Mouse (Mus musculus) liver, embryonic 14.5 days (tissue): ENCODE data around the gene Cox8b. TPM values are rescaled to one million over a fixed set of nuclear protein-coding genes. Genes with fewer than 3 reads are reported as not detected.

ENCODE experiments used
- ATAC-seq: fragments of 200-750 bp; cut with Nextera tagmentation; 2 replicates; pipeline ENCODE4 v1.8.0; 2017; ENCODE audit warnings: moderate number of reproducible peaks, mild to moderate bottlenecking, moderate library complexity; ENCODE audit not compliant: insufficient read depth
- DNase-seq, 3 experiments: peaks; one replicate each; pipeline ENCODE4 v3.0.0-alpha.2; 2012 to 2013; ENCODE audit warnings: low read depth in 3 of 3, low spot score in 3 of 3
- H3K27ac ChIP-seq: fragments of 300-500 bp; sonication (generic); 2 replicates; pipeline ENCODE4 v1.5.1; 2014; ENCODE audit warnings: moderate library complexity, mild to moderate bottlenecking, control low read depth, inconsistent platforms
- H3K27me3 ChIP-seq: fragments of 300-500 bp; sonication (generic); 2 replicates; pipeline ENCODE4 v1.6.1; 2014; ENCODE audit warnings: mild to moderate bottlenecking, low read length, moderate library complexity; ENCODE audit not compliant: control insufficient read depth, insufficient read depth
- H3K36me3 ChIP-seq: fragments of 300-500 bp; sonication (generic); replicated peaks from 2 replicates; pipeline ENCODE4 v1.6.1; 2014; ENCODE audit warnings: low read depth; ENCODE audit not compliant: control insufficient read depth, insufficient read depth
- H3K4me1 ChIP-seq, 2 experiments: fragments of 200-500 bp in 1 of 2; fragments of 300-500 bp in 1 of 2; sonication (generic) in 1 of 2; replicated peaks; 2 replicates each; pipeline ENCODE4 v1.6.1; 2012 to 2014; ENCODE audit warnings: antibody characterized with exemption in 1 of 2, inconsistent platforms in 1 of 2, low read length in 1 of 2; ENCODE audit not compliant: control insufficient read depth in 2 of 2, insufficient read depth in 2 of 2
- H3K4me2 ChIP-seq: fragments of 300-500 bp; sonication (generic); 2 replicates; pipeline ENCODE4 v1.6.1; 2014; ENCODE audit warnings: low read depth, mild to moderate bottlenecking, control low read depth, moderate library complexity
- H3K4me3 ChIP-seq, 2 experiments: fragments of 200-500 bp in 1 of 2; fragments of 300-500 bp in 1 of 2; sonication (generic) in 1 of 2; 2 replicates each; pipeline ENCODE4 v1.5.1; 2012 to 2014; ENCODE audit warnings: low read depth in 2 of 2, low read length in 2 of 2, mild to moderate bottlenecking in 2 of 2, control low read depth in 1 of 2, inconsistent platforms in 1 of 2, moderate library complexity in 1 of 2; ENCODE audit not compliant: insufficient read depth in 1 of 2
- H3K9ac ChIP-seq: fragments of 300-500 bp; sonication (generic); replicated peaks from 2 replicates; pipeline ENCODE4 v1.6.1; 2014; ENCODE audit warnings: mild to moderate bottlenecking, control low read depth, moderate library complexity
- H3K9me3 ChIP-seq: fragments of 300-500 bp; sonication (generic); 2 replicates; pipeline ENCODE4 v1.6.1; 2016; ENCODE audit warnings: low read length, mixed read lengths; ENCODE audit not compliant: control insufficient read depth
- CTCF ChIP-seq: IDR thresholded peaks from 2 replicates; pipeline ENCODE4 v1.5.1; 2016; ENCODE audit warnings: antibody characterized with exemption, low read depth, control low read depth
- EP300 ChIP-seq: IDR thresholded peaks from 2 replicates; pipeline ENCODE4 v1.6.1; 2016; ENCODE audit warnings: antibody characterized with exemption, low read depth
- WGBS: fragments of 180-500 bp; shearing (Covaris S2); extraction: QIAGEN DNeasy Blood & Tissue Kit; methylation state at CpG from one replicate; pipeline ENCODE4 v1.1.7; 2014; ENCODE audit not compliant: insufficient replicate concordance; 5-methylcytosine and 5-hydroxymethylcytosine counted together
- polyA plus RNA-seq, 2 experiments: library from polyadenylated mRNA; depleted of rRNA in 1 of 2; stranded (reverse) in 1 of 2; unstranded in 1 of 2; fragments of >200 nt; fragmentation: Nextera tagmentation in 1 of 2; extraction: Ambion mirVana in 1 of 2; gene quantifications; 2 replicates each; pipeline versions ENCODE4 v1.2.1 to v1.2.3; 2012 to 2014

Cox8b gene
- polyA plus RNA-seq, 2 experiments: not detected

DNA sequence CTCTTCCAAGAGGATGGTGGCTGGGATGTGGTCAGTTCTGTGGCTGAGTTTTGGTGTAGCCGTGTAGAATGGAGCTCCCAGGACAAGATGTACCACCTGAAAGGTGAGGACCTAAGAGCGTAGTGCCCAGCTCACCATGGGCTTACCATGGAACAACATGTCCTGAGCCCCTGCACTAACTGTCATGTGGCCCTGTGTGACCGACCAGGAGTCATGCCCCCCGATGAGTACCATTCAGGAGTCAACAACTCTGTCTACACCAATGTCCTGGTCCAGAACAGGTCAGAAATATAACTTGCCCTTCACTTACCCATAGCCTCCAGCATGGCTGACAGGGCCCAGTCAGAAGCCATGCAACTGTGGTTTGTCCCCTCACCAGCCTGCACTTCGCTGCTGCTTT is 45.0 kb upstream of the Cox8b start:
- Histone ChIP-seq H3K9ac (no peak overlapping the region), H3K4me3 (no peak overlapping the region), H3K4me1 (peaks cover 0 to 24% of the 10 kb centered on the region in 2 experiments; a peak in 2 of 4 replicates), H3K36me3 (no peaks in the 10 kb centered on the region; the same call in 1 of the 2 replicates), H3K27me3 (no peaks in the 10 kb centered on the region), H3K4me2 (no peak overlapping the region), H3K27ac (no peak overlapping the region), H3K9me3 (no peaks in the 10 kb centered on the region)
- ATAC-seq: no peak
- WGBS: 72% methylated on average over 5 of the region's 5 CpGs
- DNase-seq: no peak
- TF ChIP-seq EP300 (no peak), CTCF (no peak)

DNA sequence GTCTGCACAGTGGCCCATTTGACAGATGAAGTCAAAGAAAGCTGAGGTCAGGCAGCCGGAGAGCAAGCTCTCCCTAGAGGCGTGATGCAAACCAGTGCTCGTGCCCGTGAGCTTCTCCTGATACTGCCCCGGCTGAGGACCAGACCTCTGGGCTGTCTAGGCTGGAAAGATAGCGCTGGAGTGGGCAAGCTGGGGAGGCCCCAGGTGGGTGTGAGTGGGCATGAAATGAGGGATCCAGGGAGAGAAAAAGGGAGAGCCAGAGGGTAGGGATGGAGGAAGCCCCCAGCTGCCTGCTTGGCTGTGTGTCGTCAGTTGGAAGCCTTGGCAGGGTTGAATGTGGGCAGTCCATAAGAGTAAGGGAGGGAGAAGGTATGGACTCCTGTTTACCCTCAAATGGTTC is 44.0 kb upstream of the Cox8b start:
- H3K9ac ChIP-seq: no peak overlapping the region
- H3K4me1 ChIP-seq: peaks cover 0 to 24% of the 10 kb centered on the region in 2 experiments; a peak in 2 of 4 replicates
- H3K4me2 ChIP-seq: no peak overlapping the region
- 83% methylated on average over 7 of the region's 7 CpGs for WGBS
- ATAC-seq (no peak), DNase-seq (no peak)
- no peak overlapping the region for H3K4me3 ChIP-seq
- no peaks in the 10 kb centered on the region for H3K9me3 ChIP-seq
- no peak for TF ChIP-seq CTCF
- no peak for TF ChIP-seq EP300
- H3K36me3 ChIP-seq: no peaks in the 10 kb centered on the region; the same call in 1 of the 2 replicates
- H3K27me3 ChIP-seq: no peaks in the 10 kb centered on the region
- no peak overlapping the region for H3K27ac ChIP-seq

DNA sequence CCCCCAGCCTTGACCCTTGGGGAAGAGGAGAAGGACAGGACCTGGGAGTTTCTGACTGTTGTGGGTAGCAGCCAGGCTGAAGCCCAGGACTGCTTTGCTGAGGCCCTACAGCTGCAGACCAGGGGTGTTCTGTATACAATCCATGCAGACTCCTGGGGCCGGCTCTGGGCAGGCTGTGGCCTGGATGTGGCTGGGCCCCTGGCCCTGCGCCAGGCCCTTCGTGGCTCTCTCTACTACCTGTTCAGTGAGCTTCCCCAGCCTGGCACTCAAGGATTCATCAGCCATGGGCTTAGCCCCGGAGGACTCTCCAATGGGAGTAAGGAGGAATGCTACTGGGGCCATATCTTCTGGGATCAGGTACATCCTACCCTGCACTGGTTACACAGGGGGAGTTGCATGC is 43.1 kb upstream of the Cox8b start:
- no peak for DNase-seq
- Histone ChIP-seq H3K9ac (no peak overlapping the region), H3K4me3 (no peak overlapping the region), H3K4me2 (no peak overlapping the region), H3K27ac (no peak overlapping the region), H3K4me1 (peaks cover 0 to 22% of the 10 kb centered on the region in 2 experiments; a peak in 2 of 4 replicates), H3K27me3 (no peaks in the 10 kb centered on the region), H3K36me3 (no peaks in the 10 kb centered on the region; the same call in 1 of the 2 replicates), H3K9me3 (no peaks in the 10 kb centered on the region)
- ATAC-seq: no peak
- 78% methylated on average over 4 of the region's 4 CpGs for WGBS
- TF ChIP-seq CTCF: no peak
- no peak for TF ChIP-seq EP300

DNA sequence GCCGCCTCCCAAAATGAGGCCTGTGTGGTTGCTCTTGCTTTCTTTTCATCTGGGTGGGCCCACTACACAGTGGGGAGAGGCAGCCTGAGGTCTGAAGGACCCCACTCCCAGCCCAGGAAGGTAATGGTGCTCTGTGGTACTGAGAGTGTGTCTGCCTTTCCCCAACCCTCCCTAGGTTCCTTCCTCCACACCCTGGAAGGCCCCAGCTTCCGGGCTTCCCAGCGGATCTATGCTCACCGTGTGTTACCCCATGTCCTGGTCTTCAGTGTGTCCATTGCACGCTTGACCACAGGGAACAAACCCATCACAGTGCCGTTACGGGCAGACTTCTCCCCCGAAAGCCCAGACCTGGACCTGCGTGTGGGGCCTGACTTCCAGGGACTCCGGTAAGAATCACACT is 42.6 kb upstream of the Cox8b start:
- H3K4me2 ChIP-seq: no peak overlapping the region

DNA sequence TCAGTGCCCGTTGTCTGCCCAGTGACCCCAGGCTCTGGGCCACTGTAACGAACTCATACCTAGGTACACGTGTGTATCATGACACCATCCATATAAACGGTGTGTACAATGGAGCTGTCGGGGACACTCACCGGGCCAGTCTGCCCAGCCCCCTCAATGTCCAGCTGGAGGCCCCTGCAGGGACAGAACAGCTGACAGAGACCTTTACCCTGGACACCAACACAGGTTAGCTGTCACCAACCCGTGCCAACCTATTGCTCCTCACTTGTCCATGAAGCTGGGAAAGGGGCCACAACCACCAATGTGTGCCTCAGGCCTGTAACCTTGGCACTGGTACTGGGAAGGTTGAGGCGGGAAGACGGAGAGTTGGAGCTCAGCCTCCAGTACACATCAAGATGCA is 42.1 kb upstream of the Cox8b start:
- Histone ChIP-seq H3K9me3 (no peaks in the 10 kb centered on the region), H3K4me3 (peak overlapping the region; percentile 55 to 79), H3K4me2 (peak overlapping the region; percentile 65), H3K27ac (peak overlapping the region; percentile 53; the same call in 1 of the 2 replicates), H3K9ac (no peak overlapping the region; the same call in 1 of the 2 replicates), H3K4me1 (peaks cover 0 to 18% of the 10 kb centered on the region in 2 experiments; a peak in 2 of 4 replicates), H3K36me3 (no peaks in the 10 kb centered on the region; the same call in 1 of the 2 replicates), H3K27me3 (no peaks in the 10 kb centered on the region; the same call in 1 of the 2 replicates)
- DNase-seq (no peak), ATAC-seq (no peak)
- WGBS: 49% methylated on average over 9 of the region's 9 CpGs
- TF ChIP-seq CTCF: no peak
- TF ChIP-seq EP300: no peak

More for the DNA sequence above, 42.6 kb upstream of the Cox8b start:
- peaks cover 0 to 19% of the 10 kb centered on the region in 2 experiments; a peak in 2 of 4 replicates for H3K4me1 ChIP-seq
- no peaks in the 10 kb centered on the region; the same call in 1 of the 2 replicates for H3K36me3 ChIP-seq
- TF ChIP-seq EP300: no peak
- no peak for TF ChIP-seq CTCF
- no peak overlapping the region for H3K27ac ChIP-seq
- DNase-seq (no peak), ATAC-seq (no peak)
- no peaks in the 10 kb centered on the region for H3K9me3 ChIP-seq
- H3K4me3 ChIP-seq: no peak overlapping the region
- WGBS: 82% methylated on average over 10 of the region's 10 CpGs
- no peak overlapping the region for H3K9ac ChIP-seq
- H3K27me3 ChIP-seq: no peaks in the 10 kb centered on the region
